Mouse (Mus musculus) midbrain, embryonic 13.5 days (tissue): ENCODE results near the gene Tpst2. TPM values are rescaled to one million over a fixed set of nuclear protein-coding genes. Genes with fewer than 3 reads are reported as not detected.

Source experiments
- ATAC-seq: fragments of 200-750 bp; cut with Nextera tagmentation; 2 replicates; pipeline ENCODE4 v1.8.0; 2017; ENCODE audit warnings: mild to moderate bottlenecking, moderate TSS enrichment, moderate library complexity
- H3K27ac ChIP-seq: fragments of 300-500 bp; sonication (generic); 2 replicates; pipeline ENCODE4 v1.5.1; 2015; ENCODE audit warnings: inconsistent platforms, mild to moderate bottlenecking, moderate library complexity
- H3K27me3 ChIP-seq: fragments of 300-500 bp; sonication (generic); 2 replicates; pipeline ENCODE4 v1.6.1; 2015; ENCODE audit warnings: mild to moderate bottlenecking, inconsistent platforms
- H3K36me3 ChIP-seq: fragments of 300-500 bp; sonication (generic); 2 replicates; pipeline ENCODE4 v1.6.1; 2015; ENCODE audit warnings: mild to moderate bottlenecking, inconsistent platforms
- H3K4me1 ChIP-seq: fragments of 300-500 bp; sonication (generic); replicated peaks from 2 replicates; pipeline ENCODE4 v1.6.1; 2015; ENCODE audit warnings: inconsistent platforms
- H3K4me2 ChIP-seq: fragments of 300-500 bp; sonication (generic); replicated peaks from 2 replicates; pipeline ENCODE4 v1.6.1; 2015; ENCODE audit warnings: moderate library complexity, mild to moderate bottlenecking, inconsistent platforms
- H3K4me3 ChIP-seq: fragments of 300-500 bp; sonication (generic); replicated peaks from 2 replicates; pipeline ENCODE4 v1.5.1; 2015; ENCODE audit warnings: mild to moderate bottlenecking, inconsistent platforms
- H3K9ac ChIP-seq: fragments of 300-500 bp; sonication (generic); replicated peaks from 2 replicates; pipeline ENCODE4 v1.6.1; 2015; ENCODE audit warnings: mild to moderate bottlenecking, inconsistent platforms
- H3K9me3 ChIP-seq: fragments of 300-500 bp; sonication (generic); 2 replicates; pipeline ENCODE4 v1.6.1; 2016; ENCODE audit warnings: mild to moderate bottlenecking, inconsistent platforms
- WGBS: fragments of 180-500 bp; shearing (Covaris S2); methylation state at CpG from one replicate; pipeline ENCODE4 v1.1.7; 2015; 5-methylcytosine and 5-hydroxymethylcytosine counted together
- polyA plus RNA-seq: library from polyadenylated mRNA; unstranded; fragments of >200 nt; fragmentation: Nextera tagmentation; extraction: Ambion mirVana; gene quantifications from 2 replicates; pipeline ENCODE4 v1.2.1, GENCODE M21; 2015

The Tpst2 gene
- polyA plus RNA-seq, 1 experiment from 2014 or later: 25.4 TPM

GRCm38 (mm10) chr5:112286608-112286983 lies 10.1 kb downstream of the Tpst2 start:
- no peak overlapping the region for H3K4me3 ChIP-seq
- ATAC-seq: no peak
- no peak overlapping the region for H3K4me2 ChIP-seq
- H3K36me3 ChIP-seq: no peaks in the 10 kb centered on the region
- peaks cover 4% of the 10 kb centered on the region; the same call in 1 of the 2 replicates for H3K4me1 ChIP-seq
- H3K27me3 ChIP-seq: no peaks in the 10 kb centered on the region
- WGBS: 71% methylated on average over 2 of the region's 2 CpGs
- H3K9ac ChIP-seq: no peak overlapping the region
- H3K27ac ChIP-seq: no peak overlapping the region
- H3K9me3 ChIP-seq: no peaks in the 10 kb centered on the region

- Histone ChIP-seq H3K4me3 (no peak overlapping the region), H3K27ac (no peak overlapping the region), H3K27me3 (no peaks in the 10 kb centered on the region), H3K4me1 (peaks cover 4% of the 10 kb centered on the region; the same call in 1 of the 2 replicates), H3K9me3 (no peaks in the 10 kb centered on the region), H3K4me2 (no peak overlapping the region), H3K36me3 (no peaks in the 10 kb centered on the region), H3K9ac (no peak overlapping the region)
- 85% methylated on average over 11 of the region's 11 CpGs for WGBS
- ATAC-seq: no peak
Measured at GRCm38 (mm10) chr5:112286984-112287641, 10.6 kb downstream of the Tpst2 start.

GRCm38 (mm10) chr5:112287652-112288051 lies 11.2 kb downstream of the Tpst2 start:
- Histone ChIP-seq H3K36me3 (no peaks in the 10 kb centered on the region), H3K9ac (no peak overlapping the region), H3K9me3 (no peaks in the 10 kb centered on the region), H3K4me2 (no peak overlapping the region), H3K27me3 (no peaks in the 10 kb centered on the region), H3K27ac (no peak overlapping the region), H3K4me1 (peaks cover 5% of the 10 kb centered on the region; the same call in 1 of the 2 replicates), H3K4me3 (no peak overlapping the region)
- 96% methylated on average over 2 of the region's 2 CpGs for WGBS
- ATAC-seq: no peak

GRCm38 (mm10) chr5:112288193-112289141 lies 12.0 kb downstream of the Tpst2 start:
- Histone ChIP-seq H3K36me3 (no peaks in the 10 kb centered on the region), H3K9ac (no peak overlapping the region), H3K4me3 (no peak overlapping the region), H3K27ac (no peak overlapping the region), H3K27me3 (no peaks in the 10 kb centered on the region), H3K4me1 (peaks cover 5% of the 10 kb centered on the region; the same call in 1 of the 2 replicates), H3K4me2 (no peak overlapping the region), H3K9me3 (no peaks in the 10 kb centered on the region)
- 85% methylated on average over 9 of the region's 9 CpGs for WGBS
- no peak for ATAC-seq

GRCm38 (mm10) chr5:112289236-112289635 lies 12.7 kb downstream of the Tpst2 start:
- no peak overlapping the region for H3K4me3 ChIP-seq
- WGBS: 83% methylated on average over 4 of the region's 8 CpGs
- H3K36me3 ChIP-seq: no peaks in the 10 kb centered on the region
- no peaks in the 10 kb centered on the region for H3K9me3 ChIP-seq
- no peak overlapping the region for H3K27ac ChIP-seq
- no peaks in the 10 kb centered on the region for H3K27me3 ChIP-seq
- H3K4me2 ChIP-seq: no peak overlapping the region
- H3K4me1 ChIP-seq: peaks cover 6% of the 10 kb centered on the region; the same call in 1 of the 2 replicates
- no peak for ATAC-seq
- no peak overlapping the region for H3K9ac ChIP-seq

- H3K9ac ChIP-seq: no peak overlapping the region
- H3K9me3 ChIP-seq: no peaks in the 10 kb centered on the region
- peaks cover 14% of the 10 kb centered on the region for H3K4me1 ChIP-seq
- WGBS: 90% methylated on average over 16 of the region's 16 CpGs
- no peak overlapping the region for H3K4me3 ChIP-seq
- no peak overlapping the region for H3K4me2 ChIP-seq
- no peak for ATAC-seq
- no peaks in the 10 kb centered on the region for H3K36me3 ChIP-seq
- H3K27me3 ChIP-seq: no peaks in the 10 kb centered on the region
- no peak overlapping the region for H3K27ac ChIP-seq
Measured at GRCm38 (mm10) chr5:112289819-112290535, 13.5 kb downstream of the Tpst2 start.

- no peak overlapping the region for H3K4me2 ChIP-seq
- H3K4me1 ChIP-seq: peaks cover 19% of the 10 kb centered on the region
- no peak overlapping the region for H3K9ac ChIP-seq
- WGBS: 91% methylated on average over 8 of the region's 8 CpGs
- ATAC-seq: no peak
- H3K27ac ChIP-seq: no peak overlapping the region
- no peaks in the 10 kb centered on the region for H3K9me3 ChIP-seq
- no peaks in the 10 kb centered on the region for H3K36me3 ChIP-seq
- H3K4me3 ChIP-seq: no peak overlapping the region
- no peaks in the 10 kb centered on the region for H3K27me3 ChIP-seq
Measured at GRCm38 (mm10) chr5:112290536-112290880, 14.0 kb downstream of the Tpst2 start.

GRCm38 (mm10) chr5:112291866-112292265 lies 15.4 kb downstream of the Tpst2 start:
- Histone ChIP-seq H3K9ac (no peak overlapping the region), H3K27me3 (no peaks in the 10 kb centered on the region), H3K4me1 (peaks cover 21% of the 10 kb centered on the region), H3K9me3 (no peaks in the 10 kb centered on the region), H3K4me3 (no peak overlapping the region), H3K36me3 (no peaks in the 10 kb centered on the region), H3K27ac (no peak overlapping the region), H3K4me2 (no peak overlapping the region)
- ATAC-seq: no peak
- 87% methylated on average over 5 of the region's 5 CpGs for WGBS

- peaks cover 21% of the 10 kb centered on the region for H3K4me1 ChIP-seq
- WGBS: 85% methylated on average over 17 of the region's 17 CpGs
- H3K27me3 ChIP-seq: no peaks in the 10 kb centered on the region
- ATAC-seq: no peak
- no peaks in the 10 kb centered on the region for H3K9me3 ChIP-seq
- no peak overlapping the region for H3K4me2 ChIP-seq
- H3K27ac ChIP-seq: peak overlapping the region; percentile 22; the same call in 1 of the 2 replicates
- H3K9ac ChIP-seq: no peak overlapping the region
- H3K36me3 ChIP-seq: no peaks in the 10 kb centered on the region
- no peak overlapping the region for H3K4me3 ChIP-seq
Measured at GRCm38 (mm10) chr5:112292343-112292980, 16.0 kb downstream of the Tpst2 start.

GRCm38 (mm10) chr5:112293800-112294199 lies 17.3 kb downstream of the Tpst2 start:
- Histone ChIP-seq H3K36me3 (no peaks in the 10 kb centered on the region), H3K4me3 (no peak overlapping the region), H3K27me3 (no peaks in the 10 kb centered on the region), H3K27ac (no peak overlapping the region), H3K4me2 (no peak overlapping the region), H3K4me1 (peaks cover 21% of the 10 kb centered on the region), H3K9ac (no peak overlapping the region), H3K9me3 (no peaks in the 10 kb centered on the region)
- WGBS: 87% methylated on average over 2 of the region's 2 CpGs
- no peak for ATAC-seq

- Histone ChIP-seq H3K36me3 (no peaks in the 10 kb centered on the region), H3K9ac (no peak overlapping the region; the same call in 1 of the 2 replicates), H3K4me3 (no peak overlapping the region), H3K27ac (no peak overlapping the region), H3K4me1 (peaks cover 21% of the 10 kb centered on the region), H3K4me2 (no peak overlapping the region), H3K27me3 (no peaks in the 10 kb centered on the region), H3K9me3 (no peaks in the 10 kb centered on the region)
- ATAC-seq: no peak
- WGBS: 66% methylated on average over 4 of the region's 4 CpGs
Measured at GRCm38 (mm10) chr5:112294696-112295095, 18.2 kb downstream of the Tpst2 start.
